15 mouse cellular contexts compared by ENCODE assay signal in the genomic region with DNA sequence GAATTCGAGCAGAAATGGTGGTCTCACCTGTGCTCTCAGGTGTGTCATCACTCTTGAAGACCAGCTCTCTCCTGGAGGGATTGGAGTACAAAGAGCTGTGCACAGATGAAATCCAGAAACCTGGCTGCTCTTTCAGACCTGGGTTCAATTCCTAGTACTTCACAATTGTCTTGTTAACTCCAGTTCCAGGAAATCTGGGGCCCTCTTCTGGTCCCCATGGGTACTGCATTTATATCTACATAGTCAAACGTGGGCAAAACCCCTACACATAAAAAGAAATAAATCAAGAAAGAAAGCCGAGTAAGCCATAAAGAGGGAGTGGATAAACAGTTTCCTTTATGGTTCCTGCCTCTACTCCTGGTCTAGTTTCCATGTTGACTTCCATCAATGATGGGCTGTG. TPM values are rescaled to one million over a fixed set of nuclear protein-coding genes. Genes with fewer than 3 reads are reported as not detected.
DNase-seq lines count a peak whose midpoint lies in the region; ATAC-seq and TF ChIP-seq lines count a peak whose summit lies in the region.
"Had no signal": no experiment of that assay in that cellular context is flagged by ENCODE, and none has a peak within 500 bp of the region (broad histone marks: within the 10 kb centered on the region; RNA-seq: fewer than 3 reads in every experiment).

No protein-coding gene starts in this region.

- H3K27me3 ChIP-seq in liver, postnatal 0 days (ENCODE audit: insufficient read depth, low read length): no peaks in the 10 kb centered on the region
- H3K27me3 ChIP-seq: heart, embryonic 13.5 days; kidney, embryonic 15.5 days; lung, embryonic 15.5 days; neural tube, embryonic 15.5 days had no signal

- no peak for ATAC-seq in liver, postnatal 0 days

- H3K9me3 ChIP-seq in liver, postnatal 0 days (ENCODE audit: low read length): no peaks in the 10 kb centered on the region
- H3K9me3 ChIP-seq: heart, embryonic 13.5 days; kidney, embryonic 15.5 days; lung, embryonic 15.5 days; neural tube, embryonic 15.5 days had no signal

- TF ChIP-seq EP300 in liver, postnatal 0 days (IDR thresholded peaks at IDR 0.05; ENCODE audit: low read depth): no peak

- H3K4me3 ChIP-seq in liver, postnatal 0 days (ENCODE audit: low read depth, low read length): no peak overlapping the region
- H3K4me3 ChIP-seq in cortical plate, adult 2 months (ENCODE audit: insufficient read depth, low read length): no peak overlapping the region
- H3K4me3 ChIP-seq: forebrain, embryonic 10.5 days; heart, embryonic 13.5 days; kidney, embryonic 15.5 days; lung, embryonic 15.5 days; neural tube, embryonic 15.5 days had no signal

- no peak for DNase-seq in liver, postnatal 0 days
- DNase-seq in liver (no peak), ES-CJ7 (ENCODE audit: low read depth, low spot score) (peak; percentile 67)
- peak; percentile 19 to 33 for DNase-seq in B cell, adult 2 months
- no peak for DNase-seq in retina, postnatal 1 day
- DNase-seq in frontal cortex, postnatal 10 days (ENCODE audit: low spot score in 2 of 2): no peak
- DNase-seq: heart, postnatal 4 days; right cerebral cortex, adult 18-20 months had no signal

- no peak overlapping the region for H3K4me2 ChIP-seq in liver, postnatal 0 days (ENCODE audit: low read depth, low read length)
- H3K4me2 ChIP-seq: heart, embryonic 13.5 days; kidney, embryonic 15.5 days; lung, embryonic 15.5 days; neural tube, embryonic 15.5 days had no signal

- 57% methylated on average over 3 of the region's 3 CpGs for WGBS in liver, postnatal 0 days (ENCODE audit: insufficient replicate concordance)

- no peak for TF ChIP-seq POLR2A in cortical plate, adult 2 months (IDR thresholded peaks at IDR 0.05; ENCODE audit: extremely low read depth, insufficient read depth, low read length)

- 0 out of 2 replicates have a peak, but pooled peaks have one; percentile 21 for TF ChIP-seq CTCF in liver, postnatal 0 days (IDR thresholded peaks at IDR 0.05; ENCODE audit: low read depth)
- TF ChIP-seq CTCF in cortical plate, adult 2 months (IDR thresholded peaks at IDR 0.05; ENCODE audit: extremely low read depth, insufficient read depth, low read length): 0 out of 2 replicates have a peak, but pooled peaks have one; percentile 2

- H3K9ac ChIP-seq in liver, postnatal 0 days (replicated peaks): no peak overlapping the region
- H3K9ac ChIP-seq: heart, embryonic 13.5 days; kidney, embryonic 15.5 days; lung, embryonic 15.5 days; neural tube, embryonic 15.5 days had no signal

- H3K4me1 ChIP-seq in liver, postnatal 0 days (ENCODE audit: insufficient read depth): no peaks in the 10 kb centered on the region
- no peaks in the 10 kb centered on the region for H3K4me1 ChIP-seq in cortical plate, adult 2 months (ENCODE audit: control insufficient read depth, insufficient read depth, low read length)
- H3K4me1 ChIP-seq: forebrain, embryonic 10.5 days; kidney, embryonic 15.5 days; lung, embryonic 15.5 days; neural tube, embryonic 15.5 days had no signal

- no peak overlapping the region for H3K27ac ChIP-seq in liver, postnatal 0 days (ENCODE audit: low read depth)
- no peak overlapping the region for H3K27ac ChIP-seq in cortical plate, adult 2 months (ENCODE audit: insufficient read depth, low read length)
- H3K27ac ChIP-seq: forebrain, embryonic 10.5 days; heart, embryonic 13.5 days; kidney, embryonic 15.5 days; lung, embryonic 15.5 days; neural tube, embryonic 15.5 days had no signal

- H3K36me3 ChIP-seq in liver, postnatal 0 days (replicated peaks; ENCODE audit: insufficient read depth, low read length): no peaks in the 10 kb centered on the region
- H3K36me3 ChIP-seq: forebrain, embryonic 10.5 days; heart, embryonic 13.5 days; kidney, embryonic 15.5 days; lung, embryonic 15.5 days; neural tube, embryonic 15.5 days had no signal

RNA-seq across cellular contexts. Expression of a gene that starts 8.6 kb away (rescaled TPM):
- 34.2 and 34.6 TPM in 2 replicates for polyA plus RNA-seq in liver, postnatal 0 days (2015; fragmentation: Nextera tagmentation; extraction: Ambion mirVana)
- polyA plus RNA-seq in cortical plate, adult 2 months (2012; rRNA removed): 37.7 and 38.1 TPM in 2 replicates

RNA-seq across cellular contexts. Expression of a gene that starts 31.2 kb away (rescaled TPM):
- polyA plus RNA-seq in liver, postnatal 0 days (2015; fragmentation: Nextera tagmentation; extraction: Ambion mirVana): 0.11 TPM in 1 of 2 replicates, not detected in the other
- not detected in 2 replicates for polyA plus RNA-seq in cortical plate, adult 2 months (2012; rRNA removed)
- polyA plus RNA-seq: forebrain, embryonic 10.5 days; frontal cortex, adult 2 months; neural tube, embryonic 15.5 days had no signal

Comparison
In these comparisons a context has a peak if more than half of its experiments do, and no peak if none do; other contexts are left out.
1. DNase-seq: peak in B cell, adult 2 months (2 of 2) and ES-CJ7 (single experiment); none in liver, postnatal 0 days (single experiment), liver (single experiment), retina, postnatal 1 day (single experiment) and frontal cortex, postnatal 10 days (0 of 2).